Mouse (Mus musculus) neutrophil, adult 5-6 weeks (primary cell): ENCODE measurements at regions not wholly inside any gene's neighbourhood (a gene's known extent, or its start where the extent isn't known, plus 50 kb on each side); places are given as distances from the start of the nearest gene placed in this dataset.

Experiments
- ATAC-seq: fragments of 151-379, 151-347 bp; 2 replicates; pipeline ENCODE4 v1.8.0; 2017; ENCODE audit warnings: mild to moderate bottlenecking, moderate TSS enrichment; ENCODE audit not compliant: insufficient number of reproducible peaks, poor library complexity, low FRiP score, severe bottlenecking; ENCODE audit errors: extremely low read depth

GRCm38 (mm10) chr16:52804365-52804764, 350.5 kb upstream of the Alcam start:
- no peak for ATAC-seq

DNA sequence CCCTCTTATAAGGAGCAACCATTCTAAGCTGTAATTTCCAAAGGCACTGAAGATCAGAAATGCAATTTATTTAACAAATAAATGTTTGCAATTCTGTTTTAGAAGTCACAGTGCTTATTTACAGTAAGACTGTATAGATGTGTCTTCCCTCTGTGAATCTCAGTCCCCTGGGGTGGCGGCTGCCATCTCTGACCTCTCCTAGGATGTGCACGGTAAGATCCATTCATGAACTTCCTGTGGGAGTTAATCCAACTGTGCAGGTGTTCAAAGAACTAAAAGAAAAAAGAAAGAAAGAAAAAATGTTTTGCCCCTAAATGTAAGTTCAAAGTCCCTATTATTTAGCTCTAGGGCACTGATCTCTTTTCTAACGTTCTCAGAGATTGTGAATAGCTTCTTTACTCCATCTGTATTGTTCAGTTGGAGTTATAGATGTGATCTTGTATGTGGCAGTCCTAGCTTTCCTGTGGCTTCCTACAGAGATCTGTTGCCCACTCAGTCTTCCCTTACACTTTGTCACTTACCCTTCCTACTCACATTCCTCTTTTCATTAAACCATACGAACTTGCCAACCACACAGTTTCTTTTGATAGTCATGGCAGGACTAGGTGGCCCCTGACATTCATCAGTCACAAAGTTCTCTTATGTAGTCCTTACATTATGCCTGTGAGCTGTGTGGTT, 346.0 kb upstream of the Alcam start:
- ATAC-seq: no peak

DNA sequence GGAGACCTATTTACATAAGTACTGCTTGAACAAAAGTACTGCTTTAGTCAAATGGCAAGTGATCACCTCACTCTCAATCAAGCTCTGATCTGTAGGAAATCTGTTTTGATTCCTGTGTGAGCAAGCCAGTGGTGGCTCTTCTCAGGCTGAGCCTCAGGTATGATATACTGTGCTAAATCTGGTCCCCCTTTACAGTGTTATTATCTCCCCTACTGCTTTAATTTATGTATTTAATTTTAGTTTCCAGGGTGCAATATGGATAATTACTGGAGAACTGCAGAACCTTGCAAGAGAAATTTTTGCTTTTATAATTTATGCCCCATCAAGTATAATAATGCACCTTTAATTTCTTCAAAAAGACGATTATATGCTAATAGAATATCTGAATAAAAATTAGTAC, 341.3 kb upstream of the Alcam start:
- ATAC-seq: no peak

DNA sequence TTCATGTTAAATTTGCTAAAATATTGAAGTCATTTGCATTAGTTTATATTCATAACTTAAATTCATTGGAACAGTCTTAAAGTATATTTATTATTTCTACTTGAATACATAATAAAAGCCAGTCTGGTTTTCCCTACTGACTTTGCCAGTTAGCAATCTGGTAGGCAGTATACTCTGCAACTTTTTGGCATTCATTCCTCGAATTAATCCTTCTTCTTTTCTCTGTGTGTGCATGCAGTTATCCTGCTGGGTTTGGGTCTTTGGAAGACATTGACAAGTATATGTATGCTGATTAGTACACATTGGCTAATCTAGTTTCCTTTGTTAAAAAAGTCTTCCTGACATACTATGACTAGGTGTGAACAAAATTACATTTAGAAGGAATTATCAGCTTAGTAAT, 336.1 kb upstream of the Alcam start:
- ATAC-seq: no peak

DNA sequence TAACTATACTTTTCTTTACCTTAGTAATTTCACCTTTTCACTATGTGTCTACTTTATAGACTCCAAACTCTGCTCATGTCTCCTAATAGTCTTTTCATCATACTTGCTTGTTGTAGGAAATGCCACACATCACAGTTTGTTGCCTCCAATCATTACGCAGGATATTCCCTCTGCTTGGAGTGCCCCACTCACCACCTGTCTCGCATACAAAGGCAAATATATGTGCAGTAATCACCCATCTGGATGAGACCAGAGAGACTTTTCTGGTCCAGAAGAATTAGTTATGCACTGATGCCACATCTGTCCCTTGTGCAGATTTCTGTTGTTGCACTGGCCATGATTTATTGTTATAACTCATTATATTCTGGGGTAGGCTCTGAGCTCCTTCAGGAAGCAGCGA, 293.9 kb upstream of the Alcam start:
- no peak for ATAC-seq

GRCm38 (mm10) chr16:52746186-52746585, 292.3 kb upstream of the Alcam start:
- ATAC-seq: no peak

- ATAC-seq: no peak
These were observed 290.8 kb upstream of the Alcam start for GRCm38 (mm10) chr16:52744720-52745119.

GRCm38 (mm10) chr16:52742166-52742565, 288.3 kb upstream of the Alcam start:
- no peak for ATAC-seq

GRCm38 (mm10) chr16:52726120-52726844, 272.4 kb upstream of the Alcam start:
- ATAC-seq: no peak

- ATAC-seq: no peak
These were observed 264.5 kb upstream of the Alcam start for GRCm38 (mm10) chr16:52718231-52718932.

- no peak for ATAC-seq
These were observed 236.4 kb upstream of the Alcam start for GRCm38 (mm10) chr16:52690272-52690671.

DNA sequence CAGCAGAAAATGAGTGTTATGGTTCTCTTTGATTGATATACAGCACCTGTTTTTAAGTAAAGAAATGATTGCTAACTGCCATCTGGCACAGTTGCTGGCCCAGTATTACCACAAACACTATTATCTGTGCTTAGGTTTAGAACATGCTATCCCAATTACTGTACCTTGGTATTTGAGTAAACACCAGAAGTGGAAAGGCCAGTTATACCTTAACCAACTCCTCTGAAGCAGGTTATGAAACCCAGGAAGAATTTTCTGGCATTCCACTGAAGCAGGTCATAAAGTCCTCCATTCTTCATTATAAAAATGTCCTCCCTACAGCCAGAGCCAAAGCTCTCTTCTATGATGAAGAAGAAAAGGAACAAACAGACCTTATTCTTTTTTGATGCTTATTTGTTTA, 201.0 kb upstream of the Alcam start:
- ATAC-seq: no peak
